Mouse (Mus musculus) liver, embryonic 15.5 days (tissue): Measurements from ENCODE around the gene Gnat2. TPM values are rescaled to one million over a fixed set of nuclear protein-coding genes. Genes with fewer than 3 reads are reported as not detected.
A peak's percentile ranks its signal among the peaks of the same experiment; 100 is the strongest.

ENCODE experiments used
- ATAC-seq: fragments of 200-750 bp; cut with Nextera tagmentation; 2 replicates; pipeline ENCODE4 v1.8.0; 2017; ENCODE audit warnings: moderate number of reproducible peaks, mild to moderate bottlenecking, moderate library complexity; ENCODE audit not compliant: insufficient read depth
- H3K27ac ChIP-seq: fragments of 300-500 bp; sonication (generic); replicated peaks from 2 replicates; pipeline ENCODE4 v1.5.1; 2015; ENCODE audit warnings: mild to moderate bottlenecking, inconsistent platforms
- H3K27me3 ChIP-seq: fragments of 300-500 bp; sonication (generic); 2 replicates; pipeline ENCODE4 v1.6.1; 2015; ENCODE audit warnings: mild to moderate bottlenecking, inconsistent platforms
- H3K36me3 ChIP-seq: fragments of 300-500 bp; sonication (generic); replicated peaks from 2 replicates; pipeline ENCODE4 v1.6.1; 2015; ENCODE audit warnings: moderate library complexity, mild to moderate bottlenecking, inconsistent platforms
- H3K4me1 ChIP-seq: fragments of 300-500 bp; sonication (generic); replicated peaks from 2 replicates; pipeline ENCODE4 v1.6.1; 2015; ENCODE audit warnings: inconsistent platforms
- H3K4me2 ChIP-seq: fragments of 300-500 bp; sonication (generic); 2 replicates; pipeline ENCODE4 v1.6.1; 2015; ENCODE audit warnings: moderate library complexity, mild to moderate bottlenecking, inconsistent platforms
- H3K4me3 ChIP-seq: fragments of 300-500 bp; sonication (generic); replicated peaks from 2 replicates; pipeline ENCODE4 v1.5.1; 2015; ENCODE audit warnings: mild to moderate bottlenecking, inconsistent platforms
- H3K9ac ChIP-seq: fragments of 300-500 bp; sonication (generic); 2 replicates; pipeline ENCODE4 v1.6.1; 2015; ENCODE audit warnings: moderate library complexity, mild to moderate bottlenecking, inconsistent platforms
- H3K9me3 ChIP-seq: fragments of 300-500 bp; sonication (generic); replicated peaks from 2 replicates; pipeline ENCODE4 v1.6.1; 2016; ENCODE audit warnings: inconsistent platforms
- WGBS: fragments of 180-500 bp; shearing (Covaris S2); methylation state at CpG from one replicate; pipeline ENCODE4 v1.1.7; 2015; ENCODE audit warnings: mixed read lengths; ENCODE audit not compliant: insufficient replicate concordance; 5-methylcytosine and 5-hydroxymethylcytosine counted together
- polyA plus RNA-seq: library from polyadenylated mRNA; unstranded; fragments of >200 nt; fragmentation: Nextera tagmentation; extraction: Ambion mirVana; gene quantifications from 2 replicates; pipeline ENCODE4 v1.2.1, GENCODE M21; 2015

Gene Gnat2
- polyA plus RNA-seq, 1 experiment from 2014 or later: 2.7 TPM

DNA sequence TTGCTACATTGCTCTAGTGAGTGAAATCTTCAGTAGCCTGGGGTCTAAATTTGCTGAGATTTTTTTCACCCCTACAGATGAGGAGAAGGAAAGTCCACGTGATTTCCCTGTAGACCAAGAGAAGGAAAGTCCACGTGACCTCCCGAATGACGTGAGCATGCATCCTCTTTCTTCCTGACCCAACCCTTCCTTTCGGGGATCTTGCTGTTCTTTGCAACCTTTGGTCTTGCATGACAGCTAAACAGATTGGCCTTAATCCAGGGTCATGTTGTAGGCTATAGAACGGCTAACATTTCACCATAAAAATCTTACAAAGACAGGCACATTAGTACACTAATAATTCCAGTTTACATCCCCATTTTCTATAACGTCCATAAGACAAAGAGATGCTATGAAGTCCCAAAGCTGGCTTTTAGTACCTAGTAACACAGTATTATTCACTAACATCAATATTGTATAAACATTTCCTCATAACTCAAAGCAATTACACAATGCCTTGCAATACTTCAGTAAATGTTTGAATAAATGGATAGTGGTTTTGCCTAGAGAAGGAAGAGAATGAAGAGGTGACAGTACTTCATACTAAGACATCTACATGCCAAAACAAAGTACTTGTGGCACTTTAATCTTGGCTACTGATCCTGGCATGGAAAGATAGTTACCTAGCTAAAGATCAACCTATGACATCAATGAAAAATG, 21.2 kb downstream of the Gnat2 start:
- no peak overlapping the region for H3K4me3 ChIP-seq
- 80% methylated on average over 7 of the region's 7 CpGs for WGBS
- peaks cover 7% of the 10 kb centered on the region; the same call in 1 of the 2 replicates for H3K4me1 ChIP-seq
- H3K9ac ChIP-seq: no peak overlapping the region
- H3K36me3 ChIP-seq: peaks cover 94% of the 10 kb centered on the region
- H3K27me3 ChIP-seq: no peaks in the 10 kb centered on the region
- no peaks in the 10 kb centered on the region for H3K9me3 ChIP-seq
- H3K27ac ChIP-seq: no peak overlapping the region
- no peak for ATAC-seq
- no peak overlapping the region for H3K4me2 ChIP-seq

DNA sequence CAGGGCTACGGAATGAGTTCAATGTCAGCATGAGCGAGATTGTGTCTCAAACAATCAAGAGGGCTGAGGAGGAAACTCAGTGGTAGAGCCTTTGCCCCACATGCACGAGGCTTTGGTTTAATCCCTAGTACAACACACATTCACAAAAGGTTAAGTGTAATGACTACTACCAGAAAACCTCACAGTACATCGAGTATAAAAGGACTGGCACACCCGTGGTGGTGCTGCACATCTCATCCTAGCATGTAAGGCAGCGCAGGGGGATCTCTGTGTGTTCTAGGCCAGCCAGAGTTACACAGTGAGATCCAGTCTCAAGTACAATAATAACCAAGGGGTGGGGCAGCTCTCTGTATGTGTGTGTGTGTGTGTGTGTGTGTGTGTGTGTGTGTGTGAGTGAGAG, 24.9 kb downstream of the Gnat2 start:
- 0 out of 2 replicates have a peak, but pooled peaks cover 11% of the 10 kb centered on the region for H3K4me1 ChIP-seq
- 82% methylated on average over 6 of the region's 6 CpGs for WGBS
- no peak overlapping the region for H3K4me3 ChIP-seq
- no peak for ATAC-seq
- H3K9me3 ChIP-seq: no peaks in the 10 kb centered on the region
- no peak overlapping the region for H3K27ac ChIP-seq
- no peak overlapping the region for H3K9ac ChIP-seq
- no peaks in the 10 kb centered on the region for H3K27me3 ChIP-seq
- peaks cover 93% of the 10 kb centered on the region for H3K36me3 ChIP-seq
- H3K4me2 ChIP-seq: no peak overlapping the region

DNA sequence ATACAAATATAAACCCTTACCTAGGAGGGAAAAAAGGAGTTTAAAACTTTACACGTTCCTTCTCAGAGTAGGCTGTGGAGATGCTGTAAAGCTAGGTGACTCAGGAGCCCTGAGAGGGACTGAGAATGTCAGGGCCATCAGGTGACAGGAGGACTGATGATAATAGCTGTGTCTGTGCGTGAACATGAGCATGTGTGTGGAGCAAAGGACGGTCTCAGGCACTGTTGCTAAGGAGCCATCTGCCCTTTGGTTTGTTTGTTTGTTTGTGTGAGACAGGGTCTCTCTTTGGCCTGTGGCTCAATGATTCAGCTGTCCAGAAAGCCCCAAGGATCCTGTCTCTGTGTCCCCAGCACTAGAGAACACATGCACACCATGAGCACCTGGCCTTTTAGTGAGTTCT, 28.5 kb downstream of the Gnat2 start:
- peaks cover 24% of the 10 kb centered on the region for H3K4me1 ChIP-seq
- H3K9me3 ChIP-seq: no peaks in the 10 kb centered on the region
- ATAC-seq: no peak
- H3K9ac ChIP-seq: no peak overlapping the region
- no peak overlapping the region for H3K4me2 ChIP-seq
- WGBS: 83% methylated on average over 3 of the region's 3 CpGs
- no peaks in the 10 kb centered on the region for H3K27me3 ChIP-seq
- no peak overlapping the region for H3K27ac ChIP-seq
- peaks cover 75% of the 10 kb centered on the region for H3K36me3 ChIP-seq
- H3K4me3 ChIP-seq: no peak overlapping the region

DNA sequence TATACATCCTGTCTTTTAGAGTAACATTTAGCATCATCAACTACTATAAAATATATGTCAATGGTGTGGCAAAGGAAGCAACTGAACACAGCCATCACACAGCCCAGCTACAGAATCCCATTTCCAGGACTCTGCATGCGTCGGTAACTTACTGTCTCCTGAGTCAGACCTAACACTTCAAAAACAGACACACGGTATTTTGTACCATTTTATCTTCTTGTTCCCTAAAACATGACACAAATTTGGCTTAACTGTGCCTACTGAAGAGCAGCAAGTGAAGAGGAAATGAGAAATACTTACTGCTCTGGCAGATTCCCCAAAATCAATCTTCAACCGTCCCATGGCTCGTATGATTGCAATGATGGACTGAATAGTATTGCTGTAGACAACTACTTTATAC, 30.7 kb downstream of the Gnat2 start:
- H3K36me3 ChIP-seq: peaks cover 55% of the 10 kb centered on the region
- H3K27ac ChIP-seq: 0 out of 2 replicates have a peak overlapping the region, but pooled peaks have one; percentile 0
- no peak overlapping the region for H3K9ac ChIP-seq
- H3K4me2 ChIP-seq: no peak overlapping the region
- ATAC-seq: no peak
- no peaks in the 10 kb centered on the region for H3K9me3 ChIP-seq
- no peaks in the 10 kb centered on the region for H3K27me3 ChIP-seq
- 86% methylated on average over 5 of the region's 5 CpGs for WGBS
- peaks cover 41% of the 10 kb centered on the region for H3K4me1 ChIP-seq
- H3K4me3 ChIP-seq: no peak overlapping the region

DNA sequence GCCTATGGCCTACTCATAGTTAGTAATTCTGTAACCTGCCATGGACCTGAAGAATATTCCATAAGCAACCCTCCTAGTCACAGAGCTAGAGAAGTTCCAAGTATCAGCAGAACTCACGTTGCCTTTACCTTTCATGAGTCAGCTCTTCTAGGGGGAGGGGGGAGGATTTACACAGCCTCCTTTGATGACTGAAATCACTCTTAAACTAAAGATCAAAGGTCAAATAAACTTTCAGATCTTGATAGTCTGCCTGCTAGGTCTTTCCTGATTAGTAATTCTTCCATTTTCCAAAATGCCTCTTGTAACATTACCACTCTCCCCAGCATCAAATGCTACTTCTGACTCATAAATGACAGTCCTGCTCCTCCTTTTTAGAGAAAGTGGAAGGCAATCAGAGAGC, 31.5 kb downstream of the Gnat2 start:
- 0 out of 2 replicates have a peak overlapping the region, but pooled peaks have one; percentile 4 for H3K27ac ChIP-seq
- no peak for ATAC-seq
- peaks cover 50% of the 10 kb centered on the region for H3K4me1 ChIP-seq
- H3K9ac ChIP-seq: no peak overlapping the region
- H3K9me3 ChIP-seq: no peaks in the 10 kb centered on the region
- H3K36me3 ChIP-seq: peaks cover 46% of the 10 kb centered on the region
- WGBS: 51% methylated on average over 1 of the region's 1 CpGs
- H3K4me2 ChIP-seq: no peak overlapping the region
- no peak overlapping the region for H3K4me3 ChIP-seq
- no peaks in the 10 kb centered on the region for H3K27me3 ChIP-seq

DNA sequence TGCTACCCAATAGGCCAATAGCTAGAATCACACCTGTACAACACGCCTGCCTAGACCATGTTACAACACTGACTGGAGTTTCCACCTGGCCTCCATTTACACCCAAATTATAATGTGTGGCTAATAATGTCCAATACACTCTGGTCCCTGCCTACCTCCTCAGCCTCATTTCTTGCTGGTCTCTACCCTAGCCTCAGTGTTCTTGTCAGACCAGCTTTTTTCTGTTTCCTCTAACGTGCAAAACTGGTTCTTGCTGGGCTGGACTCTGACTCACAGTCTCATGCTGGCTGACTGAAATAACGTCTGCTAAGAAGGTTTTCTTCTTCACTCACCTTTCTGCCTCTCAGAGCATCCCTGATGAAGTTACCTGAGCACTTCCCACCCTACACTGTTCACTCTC, 33.7 kb downstream of the Gnat2 start:
- H3K9ac ChIP-seq: no peak overlapping the region
- H3K36me3 ChIP-seq: peaks cover 26% of the 10 kb centered on the region
- peaks cover 67% of the 10 kb centered on the region for H3K4me1 ChIP-seq
- no peaks in the 10 kb centered on the region for H3K27me3 ChIP-seq
- H3K9me3 ChIP-seq: no peaks in the 10 kb centered on the region
- H3K4me2 ChIP-seq: no peak overlapping the region
- H3K27ac ChIP-seq: no peak overlapping the region
- 84% methylated on average over 3 of the region's 3 CpGs for WGBS
- H3K4me3 ChIP-seq: no peak overlapping the region
- ATAC-seq: no peak

DNA sequence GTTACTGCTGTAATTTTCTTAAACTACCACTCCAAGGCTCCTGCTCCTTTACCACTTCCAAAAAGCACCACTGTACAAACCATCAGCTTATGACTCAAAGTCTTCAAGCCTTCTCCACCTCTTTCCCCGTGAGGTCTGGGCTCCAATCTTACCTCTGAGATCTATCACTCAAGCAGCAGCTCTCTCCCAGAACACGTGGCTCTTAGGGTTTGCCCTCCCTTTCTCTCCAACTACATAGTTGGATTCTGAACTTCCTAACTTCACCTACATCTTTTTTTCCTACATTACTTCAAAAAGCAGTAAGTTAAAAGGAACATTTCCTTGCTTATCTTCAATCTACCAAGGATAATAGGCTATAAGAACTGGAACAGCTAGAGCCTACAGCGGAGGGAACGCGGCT, 35.9 kb downstream of the Gnat2 start:
- peak overlapping the region; percentile 25 for H3K9ac ChIP-seq
- ATAC-seq: no peak
- H3K4me1 ChIP-seq: peaks cover 88% of the 10 kb centered on the region
- H3K4me3 ChIP-seq: no peak overlapping the region
- no peaks in the 10 kb centered on the region for H3K9me3 ChIP-seq
- H3K4me2 ChIP-seq: peak overlapping the region; percentile 46
- WGBS: 58% methylated on average over 5 of the region's 5 CpGs
- no peaks in the 10 kb centered on the region for H3K27me3 ChIP-seq
- peak overlapping the region; percentile 78 for H3K27ac ChIP-seq
- peaks cover 10% of the 10 kb centered on the region for H3K36me3 ChIP-seq

DNA sequence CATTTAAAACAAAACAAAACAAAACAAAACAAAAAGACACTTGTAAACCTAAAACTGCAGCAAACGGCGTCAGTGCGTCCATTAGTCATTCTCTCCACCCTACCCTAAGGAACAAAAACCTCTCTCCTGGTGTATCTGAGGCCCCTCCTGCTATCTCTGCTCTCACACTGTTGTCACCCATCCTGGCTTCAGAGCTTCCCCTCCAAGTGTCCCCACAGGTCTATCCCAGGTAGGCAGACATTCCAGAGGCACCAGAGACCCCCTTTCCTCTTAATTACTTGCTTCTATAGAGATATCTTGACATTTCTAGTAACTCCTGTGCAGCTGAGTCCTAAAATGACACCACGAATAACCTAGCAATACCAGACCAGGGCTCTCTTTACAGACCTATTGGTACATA, 36.8 kb downstream of the Gnat2 start:
- Histone ChIP-seq H3K27me3 (no peaks in the 10 kb centered on the region), H3K4me3 (no peak overlapping the region), H3K36me3 (peaks cover 4% of the 10 kb centered on the region; the same call in 1 of the 2 replicates), H3K9ac (peak overlapping the region; percentile 2; the same call in 1 of the 2 replicates), H3K4me1 (peaks cover 84% of the 10 kb centered on the region), H3K4me2 (peak overlapping the region; percentile 46), H3K27ac (peak overlapping the region; percentile 78), H3K9me3 (no peaks in the 10 kb centered on the region)
- ATAC-seq: peak; percentile 80
- 34% methylated on average over 4 of the region's 4 CpGs for WGBS

DNA sequence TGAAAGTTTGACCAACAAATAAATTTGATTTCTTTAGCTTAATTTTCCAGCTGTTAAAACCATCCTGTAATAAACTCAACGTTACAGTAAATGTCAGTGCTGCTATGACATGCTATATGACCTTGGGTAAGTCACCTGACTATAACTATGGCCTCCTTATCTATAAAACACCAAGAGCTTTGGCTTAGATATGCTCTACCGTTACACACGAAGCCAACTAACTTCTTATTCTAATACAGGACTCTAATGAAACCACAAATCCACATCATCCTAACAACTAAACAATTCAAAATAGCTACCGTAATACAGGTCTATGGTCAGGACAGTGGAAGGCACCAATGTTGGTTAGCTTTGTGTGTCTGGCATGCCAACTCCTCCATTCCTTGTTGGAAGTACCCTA, 37.2 kb downstream of the Gnat2 start:
- ATAC-seq: peak; percentile 85

DNA sequence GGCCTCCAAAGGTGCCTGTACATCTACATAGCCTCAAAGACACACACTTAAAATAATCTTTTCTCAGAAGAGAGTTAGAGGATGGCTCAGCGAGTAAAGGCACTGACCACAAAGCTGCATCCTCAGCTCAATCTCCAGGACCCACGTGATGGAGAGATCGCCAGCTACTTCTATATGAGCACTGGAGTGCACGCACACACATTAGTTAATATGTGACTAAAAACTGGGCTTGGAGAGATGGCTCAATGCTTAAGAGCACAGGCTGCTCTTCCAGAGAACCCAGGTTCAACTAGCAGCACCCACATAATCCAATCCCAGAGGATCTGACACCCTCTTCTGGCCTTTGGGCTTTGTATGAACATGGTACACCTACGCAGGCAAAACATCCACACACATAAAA, 38.6 kb downstream of the Gnat2 start:
- H3K9me3 ChIP-seq: no peaks in the 10 kb centered on the region
- H3K4me2 ChIP-seq: peak overlapping the region; percentile 8; the same call in 1 of the 2 replicates
- H3K9ac ChIP-seq: no peak overlapping the region
- WGBS: 78% methylated on average over 5 of the region's 5 CpGs
- H3K36me3 ChIP-seq: peaks cover 12% of the 10 kb centered on the region
- peaks cover 83% of the 10 kb centered on the region for H3K4me1 ChIP-seq
- no peak overlapping the region for H3K4me3 ChIP-seq
- H3K27me3 ChIP-seq: no peaks in the 10 kb centered on the region
- ATAC-seq: 0 out of 2 replicates have a peak, but pooled peaks have one; percentile 11
- peak overlapping the region; percentile 71 for H3K27ac ChIP-seq

More for the DNA sequence above, 37.2 kb downstream of the Gnat2 start:
- Histone ChIP-seq H3K4me2 (peak overlapping the region; percentile 46), H3K9me3 (no peaks in the 10 kb centered on the region), H3K36me3 (peaks cover 4% of the 10 kb centered on the region; the same call in 1 of the 2 replicates), H3K4me3 (no peak overlapping the region), H3K4me1 (peaks cover 83% of the 10 kb centered on the region), H3K9ac (no peak overlapping the region), H3K27me3 (no peaks in the 10 kb centered on the region), H3K27ac (peak overlapping the region; percentile 78)
- WGBS: 27% methylated on average over 4 of the region's 4 CpGs

DNA sequence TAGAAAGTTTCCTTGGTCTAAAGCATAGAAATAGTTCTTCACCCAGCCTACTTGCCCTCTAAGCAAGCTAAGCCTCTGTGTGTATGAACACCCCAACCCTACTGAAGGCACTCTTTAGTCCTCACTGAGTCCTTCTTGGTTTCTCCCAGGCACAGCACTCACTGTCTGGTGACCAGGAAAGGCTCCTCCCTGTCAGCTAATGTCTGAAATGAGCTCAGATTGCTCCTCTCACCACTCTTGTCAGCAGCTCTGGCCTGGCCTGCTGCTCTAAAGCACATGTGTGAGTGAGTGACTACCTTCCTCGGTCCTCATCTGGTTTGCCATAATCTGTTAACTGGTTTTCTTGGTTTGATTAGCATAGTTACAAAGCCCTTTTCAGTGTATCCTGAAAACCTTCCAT, 39.2 kb downstream of the Gnat2 start:
- H3K4me2 ChIP-seq: no peak overlapping the region
- peak overlapping the region; percentile 71 for H3K27ac ChIP-seq
- H3K4me3 ChIP-seq: no peak overlapping the region
- no peak for ATAC-seq
- H3K9me3 ChIP-seq: no peaks in the 10 kb centered on the region
- no peak overlapping the region for H3K9ac ChIP-seq
- peaks cover 16% of the 10 kb centered on the region for H3K36me3 ChIP-seq
- peaks cover 79% of the 10 kb centered on the region for H3K4me1 ChIP-seq
- WGBS: 57% methylated on average over 1 of the region's 1 CpGs
- H3K27me3 ChIP-seq: no peaks in the 10 kb centered on the region
